In the genomic region with DNA sequence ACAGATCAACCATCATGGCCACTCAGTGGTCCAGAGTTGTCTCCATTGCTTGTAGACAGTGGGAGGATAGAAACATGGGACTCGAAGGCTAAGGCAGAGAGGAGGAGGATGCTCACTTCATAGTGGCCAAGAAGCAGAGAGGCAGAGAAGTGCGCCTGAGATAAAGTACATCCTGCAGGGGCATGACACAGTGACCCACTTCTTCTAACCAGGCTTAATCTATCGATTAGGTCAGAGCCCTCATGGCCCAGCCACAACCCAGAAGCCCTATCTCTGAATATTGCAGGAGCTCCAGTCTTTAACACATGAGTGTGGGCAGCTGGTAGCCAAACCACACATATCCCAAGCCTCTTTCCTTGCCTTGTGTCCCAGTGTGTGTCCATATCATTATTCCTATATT, we compare ENCODE assay signal across 17 mouse cellular contexts.
DNase-seq lines count a peak whose midpoint lies in the region; TF ChIP-seq lines count a peak whose summit lies in the region.
"Had no signal": no experiment of that assay in that cellular context is flagged by ENCODE, and none has a peak within 500 bp of the region (broad histone marks: within the 10 kb centered on the region; RNA-seq: fewer than 3 reads in every experiment).

No protein-coding gene starts in this region.

- H3K36me3 ChIP-seq in heart, embryonic 10.5 days = no peaks in the 10 kb centered on the region
- H3K36me3 ChIP-seq in heart, adult 2 months (ENCODE audit: control insufficient read depth, insufficient read depth, low read length) = no peaks in the 10 kb centered on the region
- H3K36me3 ChIP-seq: G1E had no signal

- TF ChIP-seq CTCF in heart, adult 2 months (IDR thresholded peaks at IDR 0.05) = no peak

- 0 out of 2 replicates have a peak, but pooled peaks cover 4% of the 10 kb centered on the region for H3K4me1 ChIP-seq in heart, embryonic 10.5 days
- H3K4me1 ChIP-seq in heart, adult 2 months (ENCODE audit: control insufficient read depth, insufficient read depth, low read length) = no peaks in the 10 kb centered on the region

- peak; percentile 57 for DNase-seq in heart, adult 11 months
- DNase-seq in heart, postnatal 14 days = no peak
- DNase-seq in heart, embryonic 10.5 days (ENCODE audit: low spot score) = peak; percentile 57
- DNase-seq in heart, adult 2 months = no peak
- DNase-seq: adrenal gland, adult 2 months; adrenal gland, adult 8-10 months; adrenal gland, postnatal 10 days; adrenal gland, postnatal 14 days; adrenal gland, postnatal 25 days; adrenal gland, postnatal 36 days; B cell, adult 2 months; cerebellum, adult 11 months; cerebellum, adult 11-12 months; cerebellum, adult 18-20 months had no signal

- no peaks in the 10 kb centered on the region for H3K79me2 ChIP-seq in heart, adult 2 months (replicated peaks; ENCODE audit: control insufficient read depth, insufficient read depth, low read length)

- intact Hi-C loops in heart, postnatal 14 days (cut with DNase I) = no loop called here
- intact Hi-C loops in heart, adult 2 months (cut with DNase I) = no loop called here

- no peak for TF ChIP-seq EP300 in heart, adult 2 months (IDR thresholded peaks at IDR 0.05; ENCODE audit: insufficient read depth, low read depth, low read length)

- H3K4me3 ChIP-seq in heart, embryonic 10.5 days = no peak overlapping the region
- no peak overlapping the region for H3K4me3 ChIP-seq in heart, adult 2 months

- H3K9me3 ChIP-seq in heart, embryonic 10.5 days = no peaks in the 10 kb centered on the region
- H3K9me3 ChIP-seq: G1E had no signal

- H3K9ac ChIP-seq in heart, adult 2 months (ENCODE audit: low read depth, low read length) = no peak overlapping the region

- H3K27me3 ChIP-seq in heart, embryonic 10.5 days (ENCODE audit: insufficient read depth, poor library complexity, severe bottlenecking) = no peaks in the 10 kb centered on the region
- no peaks in the 10 kb centered on the region for H3K27me3 ChIP-seq in heart, adult 2 months (ENCODE audit: control insufficient read depth, insufficient read depth, low read length)
- H3K27me3 ChIP-seq: CH12.LX, Patski had no signal

- TF ChIP-seq POLR2A in heart, adult 2 months (IDR thresholded peaks at IDR 0.05; ENCODE audit: insufficient read depth, low read depth, low read length) = no peak

- WGBS in heart, embryonic 10.5 days = 89% methylated on average over 3 of the region's 3 CpGs
- WGBS in heart, adult 2 months = 77% methylated on average over 3 of the region's 3 CpGs

- no peak overlapping the region for H3K27ac ChIP-seq in heart, embryonic 10.5 days
- no peak overlapping the region for H3K27ac ChIP-seq in heart, adult 2 months

Comparison
In these comparisons a context has a peak if more than half of its experiments do, and no peak if none do; other contexts are left out.
1. DNase-seq: peak in heart, adult 11 months (single experiment) and heart, embryonic 10.5 days (single experiment); none in heart, postnatal 14 days (0 of 2) and heart, adult 2 months (0 of 2).